Mouse (Mus musculus) MEL (cell line): Measurements from ENCODE around the gene Ppp2r5b.

Experiments used
- ETS1 ChIP-seq: IDR thresholded peaks from 2 replicates; pipeline ENCODE4 v1.6.1; 2012; ENCODE audit warnings: low read depth, mild to moderate bottlenecking, inconsistent platforms, low read length, improper control_type of control experiment, moderate library complexity
- USF1 ChIP-seq: IDR thresholded peaks from 2 replicates; pipeline ENCODE4 v1.6.1; 2014; ENCODE audit warnings: low read depth, mild to moderate bottlenecking, inconsistent platforms, low read length, improper control_type of control experiment, moderate library complexity

- TF ChIP-seq USF1 (no peak), ETS1 (peak; percentile 75; the same call in 1 of the 2 replicates)
Observed at GRCm38 (mm10) chr19:6241274-6242107, 5.8 kb upstream of the Ppp2r5b start, which contains the start of gene Atg2a.
